Comparison of ENCODE assay signal across 8 mouse cellular contexts in the genomic region with DNA sequence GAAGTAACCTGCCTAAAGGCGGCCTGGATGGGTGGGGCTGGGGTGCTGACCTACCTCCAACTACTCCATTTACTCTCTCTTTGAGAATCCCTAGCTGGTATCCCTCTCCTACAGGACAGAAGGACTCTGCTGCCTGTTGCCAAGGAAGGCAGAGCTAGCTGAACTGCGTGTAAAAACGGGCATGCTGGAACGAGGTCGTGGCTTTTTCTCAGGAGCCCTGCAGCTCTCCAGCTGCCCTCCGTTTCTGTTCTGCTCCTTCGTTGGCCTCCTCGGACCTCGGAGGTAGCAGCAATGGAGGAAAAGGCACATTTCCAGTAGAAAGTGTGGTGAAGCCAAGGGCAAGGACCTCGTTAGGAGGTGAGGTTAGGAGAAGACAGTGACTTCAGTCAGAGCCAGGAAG. TPM values are rescaled to one million over a fixed set of nuclear protein-coding genes. Genes with fewer than 3 reads are reported as not detected.
DNase-seq lines count a peak whose midpoint lies in the region; ATAC-seq and TF ChIP-seq lines count a peak whose summit lies in the region.

No protein-coding gene starts in this region.

- no peaks in the 10 kb centered on the region for H3K9me3 ChIP-seq in heart, embryonic 10.5 days
- no peaks in the 10 kb centered on the region for H3K9me3 ChIP-seq in midbrain, embryonic 12.5 days
- no peaks in the 10 kb centered on the region for H3K9me3 ChIP-seq in midbrain, postnatal 0 days (ENCODE audit: low read length)
- no peaks in the 10 kb centered on the region for H3K9me3 ChIP-seq in intestine, embryonic 15.5 days
- no peaks in the 10 kb centered on the region for H3K9me3 ChIP-seq in stomach, embryonic 16.5 days (replicated peaks; ENCODE audit: control insufficient read depth, low read length)

- 41% methylated on average over 10 of the region's 10 CpGs for WGBS in heart, embryonic 10.5 days
- 66% methylated on average over 10 of the region's 10 CpGs for WGBS in midbrain, embryonic 12.5 days
- WGBS in midbrain, postnatal 0 days, result 58% methylated on average over 10 of the region's 10 CpGs
- 44% methylated on average over 10 of the region's 10 CpGs for WGBS in intestine, embryonic 15.5 days
- 39% methylated on average over 10 of the region's 10 CpGs for WGBS in stomach, embryonic 16.5 days

- no peak for ATAC-seq in midbrain, embryonic 12.5 days (ENCODE audit: low FRiP score, low read depth)
- ATAC-seq in midbrain, postnatal 0 days (ENCODE audit: low FRiP score), result no peak
- ATAC-seq in intestine, embryonic 15.5 days, result no peak
- ATAC-seq in stomach, embryonic 16.5 days (ENCODE audit: insufficient read depth, low FRiP score), result no peak

- peaks cover 53% of the 10 kb centered on the region for H3K36me3 ChIP-seq in heart, embryonic 10.5 days
- peaks cover 64% of the 10 kb centered on the region for H3K36me3 ChIP-seq in midbrain, embryonic 12.5 days
- H3K36me3 ChIP-seq in midbrain, postnatal 0 days (ENCODE audit: insufficient read depth, low read length), result peaks cover 47% of the 10 kb centered on the region
- peaks cover 43% of the 10 kb centered on the region for H3K36me3 ChIP-seq in intestine, embryonic 15.5 days
- peaks cover 31% of the 10 kb centered on the region for H3K36me3 ChIP-seq in stomach, embryonic 16.5 days (ENCODE audit: control insufficient read depth, insufficient read depth, low read length)

- H3K27me3 ChIP-seq in heart, embryonic 10.5 days (ENCODE audit: insufficient read depth, poor library complexity, severe bottlenecking), result no peaks in the 10 kb centered on the region
- H3K27me3 ChIP-seq in midbrain, embryonic 12.5 days, result no peaks in the 10 kb centered on the region
- no peaks in the 10 kb centered on the region for H3K27me3 ChIP-seq in midbrain, postnatal 0 days (ENCODE audit: insufficient read depth, low read length)
- H3K27me3 ChIP-seq in intestine, embryonic 15.5 days (replicated peaks), result no peaks in the 10 kb centered on the region
- no peaks in the 10 kb centered on the region for H3K27me3 ChIP-seq in stomach, embryonic 16.5 days (ENCODE audit: control insufficient read depth, insufficient read depth, low read length)

- H3K9ac ChIP-seq in midbrain, embryonic 12.5 days (replicated peaks), result no peak overlapping the region
- no peak overlapping the region for H3K9ac ChIP-seq in midbrain, postnatal 0 days (replicated peaks; ENCODE audit: low read length, poor library complexity, severe bottlenecking)
- H3K9ac ChIP-seq in intestine, embryonic 15.5 days, result 0 out of 2 replicates have a peak overlapping the region, but pooled peaks have one; percentile 8
- H3K9ac ChIP-seq in stomach, embryonic 16.5 days (ENCODE audit: low read length), result peak overlapping the region; percentile 52

- TF ChIP-seq CTCF in midbrain, postnatal 0 days (IDR thresholded peaks at IDR 0.05), result no peak

- peak overlapping the region; percentile 46 for H3K4me3 ChIP-seq in heart, embryonic 10.5 days
- H3K4me3 ChIP-seq in midbrain, embryonic 12.5 days, result no peak overlapping the region
- H3K4me3 ChIP-seq in midbrain, postnatal 0 days (ENCODE audit: low read depth, low read length), result no peak overlapping the region
- H3K4me3 ChIP-seq in intestine, embryonic 15.5 days (replicated peaks), result 0 out of 2 replicates have a peak overlapping the region, but pooled peaks have one; percentile 16
- peak overlapping the region; percentile 16 for H3K4me3 ChIP-seq in stomach, embryonic 16.5 days (replicated peaks; ENCODE audit: low read length)

- H3K4me1 ChIP-seq in heart, embryonic 10.5 days, result peaks cover 61% of the 10 kb centered on the region
- H3K4me1 ChIP-seq in midbrain, embryonic 12.5 days, result peaks cover 45% of the 10 kb centered on the region
- peaks cover 11% of the 10 kb centered on the region for H3K4me1 ChIP-seq in midbrain, postnatal 0 days (ENCODE audit: insufficient read depth, low read length)
- H3K4me1 ChIP-seq in intestine, embryonic 15.5 days (replicated peaks), result peaks cover 44% of the 10 kb centered on the region
- H3K4me1 ChIP-seq in stomach, embryonic 16.5 days (ENCODE audit: control insufficient read depth, insufficient read depth, low read length), result peaks cover 40% of the 10 kb centered on the region

- H3K4me2 ChIP-seq in midbrain, embryonic 12.5 days (replicated peaks), result 0 out of 2 replicates have a peak overlapping the region, but pooled peaks have one; percentile 19
- no peak overlapping the region for H3K4me2 ChIP-seq in midbrain, postnatal 0 days (ENCODE audit: low read depth, low read length, poor library complexity, severe bottlenecking)
- peak overlapping the region; percentile 46 for H3K4me2 ChIP-seq in intestine, embryonic 15.5 days (replicated peaks)
- H3K4me2 ChIP-seq in stomach, embryonic 16.5 days (ENCODE audit: low read depth, low read length), result peak overlapping the region; percentile 34

- H3K27ac ChIP-seq in heart, embryonic 10.5 days, result peak overlapping the region; percentile 88
- peak overlapping the region; percentile 65 for H3K27ac ChIP-seq in midbrain, embryonic 12.5 days (replicated peaks)
- H3K27ac ChIP-seq in midbrain, postnatal 0 days (ENCODE audit: low read depth, low read length), result no peak overlapping the region
- peak overlapping the region; percentile 74 for H3K27ac ChIP-seq in intestine, embryonic 15.5 days
- peak overlapping the region; percentile 90 for H3K27ac ChIP-seq in stomach, embryonic 16.5 days (ENCODE audit: low read length)

- DNase-seq in heart, embryonic 10.5 days (ENCODE audit: low spot score), result no peak
- no peak for DNase-seq in heart, adult 8-10 months (ENCODE audit: low spot score)
- DNase-seq in midbrain, postnatal 0 days (ENCODE audit: low spot score), result no peak
- no peak for DNase-seq in gastrocnemius, adult 18-20 months (ENCODE audit: low spot score)
- DNase-seq in left cerebral cortex, adult 8-10 months (ENCODE audit: low spot score in 2 of 2), result no peak

RNA-seq across cellular contexts. Expression of gene Plxnb2, which starts 11.7 kb away (rescaled TPM):
- polyA plus RNA-seq in heart, embryonic 10.5 days (2016; fragmentation: Nextera tagmentation; extraction: Ambion mirVana), result 106 and 117 TPM in 2 replicates
- 100 to 1,000 TPM in 2 of 4 experiments, 10 to 100 TPM in 2; 92.5 to 104 (median 99.6) TPM for total RNA-seq in heart, adult 8-10 months (2022)
- 164 and 170 TPM in 2 replicates for polyA plus RNA-seq in midbrain, embryonic 12.5 days (2016; fragmentation: Nextera tagmentation; extraction: Ambion mirVana)
- total RNA-seq in midbrain, postnatal 0 days (2014; rRNA removed), result 153 and 199 TPM in 2 replicates
- polyA plus RNA-seq in midbrain, postnatal 0 days (2015; fragmentation: Nextera tagmentation; extraction: Ambion mirVana), result 46.8 and 50.4 TPM in 2 replicates
- 107 and 118 TPM in 2 replicates for polyA plus RNA-seq in intestine, embryonic 15.5 days (2015; fragmentation: Nextera tagmentation; extraction: Ambion mirVana)
- 153 and 178 TPM in 2 replicates for polyA plus RNA-seq in stomach, embryonic 16.5 days (2015; fragmentation: Nextera tagmentation; extraction: Ambion mirVana)
- 1 to 10 TPM; 4.0 to 8.2 TPM for total RNA-seq in gastrocnemius, adult 18-20 months (2021)
- 10 to 100 TPM; 42.6 to 60.9 (median 54.8) TPM for total RNA-seq in left cerebral cortex, adult 8-10 months (2022)

RNA-seq across cellular contexts. Expression of gene Mapk11, which starts 19.5 kb away (rescaled TPM):
- 4.2 and 4.8 TPM in 2 replicates for polyA plus RNA-seq in heart, embryonic 10.5 days (2016; fragmentation: Nextera tagmentation; extraction: Ambion mirVana)
- 1 to 10 TPM; 1.1 to 2.8 (median 2.7) TPM for total RNA-seq in heart, adult 8-10 months (2022)
- polyA plus RNA-seq in midbrain, embryonic 12.5 days (2016; fragmentation: Nextera tagmentation; extraction: Ambion mirVana), result 45.7 and 50.2 TPM in 2 replicates
- total RNA-seq in midbrain, postnatal 0 days (2014; rRNA removed), result 26.9 and 34.8 TPM in 2 replicates
- polyA plus RNA-seq in midbrain, postnatal 0 days (2015; fragmentation: Nextera tagmentation; extraction: Ambion mirVana), result 18.9 and 19.3 TPM in 2 replicates
- 5.8 and 6.0 TPM in 2 replicates for polyA plus RNA-seq in intestine, embryonic 15.5 days (2015; fragmentation: Nextera tagmentation; extraction: Ambion mirVana)
- polyA plus RNA-seq in stomach, embryonic 16.5 days (2015; fragmentation: Nextera tagmentation; extraction: Ambion mirVana), result 5.1 and 6.0 TPM in 2 replicates
- total RNA-seq in gastrocnemius, adult 18-20 months (2021), result 1 to 10 TPM in 1 of 2 experiments, under 1 TPM in 1; 0.89 to 1.9 TPM
- 10 to 100 TPM; 35.8 to 40.9 (median 39.4) TPM for total RNA-seq in left cerebral cortex, adult 8-10 months (2022)

RNA-seq across cellular contexts. Expression of gene Dennd6b, which starts 27.4 kb away (rescaled TPM):
- polyA plus RNA-seq in heart, embryonic 10.5 days (2016; fragmentation: Nextera tagmentation; extraction: Ambion mirVana), result 23.1 and 23.5 TPM in 2 replicates
- 10 to 100 TPM in 2 of 4 experiments, 1 to 10 TPM in 2; 8.8 to 12.9 (median 11.0) TPM for total RNA-seq in heart, adult 8-10 months (2022)
- 53.3 and 58.6 TPM in 2 replicates for polyA plus RNA-seq in midbrain, embryonic 12.5 days (2016; fragmentation: Nextera tagmentation; extraction: Ambion mirVana)
- 98.8 and 115 TPM in 2 replicates for total RNA-seq in midbrain, postnatal 0 days (2014; rRNA removed)
- polyA plus RNA-seq in midbrain, postnatal 0 days (2015; fragmentation: Nextera tagmentation; extraction: Ambion mirVana), result 88.2 and 88.3 TPM in 2 replicates
- 12.1 and 13.1 TPM in 2 replicates for polyA plus RNA-seq in intestine, embryonic 15.5 days (2015; fragmentation: Nextera tagmentation; extraction: Ambion mirVana)
- 13.4 and 15.0 TPM in 2 replicates for polyA plus RNA-seq in stomach, embryonic 16.5 days (2015; fragmentation: Nextera tagmentation; extraction: Ambion mirVana)
- 1 to 10 TPM; 8.8 to 9.6 TPM for total RNA-seq in gastrocnemius, adult 18-20 months (2021)
- 10 to 100 TPM; 46.2 to 59.3 (median 50.7) TPM for total RNA-seq in left cerebral cortex, adult 8-10 months (2022)

RNA-seq across cellular contexts. Expression of gene Mapk12, which starts 28.4 kb away (rescaled TPM):
- 25.4 and 26.4 TPM in 2 replicates for polyA plus RNA-seq in heart, embryonic 10.5 days (2016; fragmentation: Nextera tagmentation; extraction: Ambion mirVana)
- total RNA-seq in heart, adult 8-10 months (2022), result 10 to 100 TPM; 21.1 to 31.4 (median 28.0) TPM
- 14.5 and 20.1 TPM in 2 replicates for polyA plus RNA-seq in midbrain, embryonic 12.5 days (2016; fragmentation: Nextera tagmentation; extraction: Ambion mirVana)
- total RNA-seq in midbrain, postnatal 0 days (2014; rRNA removed), result 1.5 and 4.7 TPM in 2 replicates
- polyA plus RNA-seq in midbrain, postnatal 0 days (2015; fragmentation: Nextera tagmentation; extraction: Ambion mirVana), result 2.0 and 3.2 TPM in 2 replicates
- polyA plus RNA-seq in intestine, embryonic 15.5 days (2015; fragmentation: Nextera tagmentation; extraction: Ambion mirVana), result 3.6 and 4.2 TPM in 2 replicates
- 3.6 and 6.0 TPM in 2 replicates for polyA plus RNA-seq in stomach, embryonic 16.5 days (2015; fragmentation: Nextera tagmentation; extraction: Ambion mirVana)
- 100 to 1,000 TPM; 142 to 145 TPM for total RNA-seq in gastrocnemius, adult 18-20 months (2021)
- 10 to 100 TPM in 2 of 4 experiments, 1 to 10 TPM in 2; 9.5 to 10.6 (median 10.1) TPM for total RNA-seq in left cerebral cortex, adult 8-10 months (2022)

RNA-seq across cellular contexts. Expression of gene Hdac10, which starts 40.4 kb away (rescaled TPM):
- polyA plus RNA-seq in heart, embryonic 10.5 days (2016; fragmentation: Nextera tagmentation; extraction: Ambion mirVana), result 18.5 and 19.0 TPM in 2 replicates
- 1 to 10 TPM; 5.8 to 9.5 (median 6.9) TPM for total RNA-seq in heart, adult 8-10 months (2022)
- 20.3 and 25.1 TPM in 2 replicates for polyA plus RNA-seq in midbrain, embryonic 12.5 days (2016; fragmentation: Nextera tagmentation; extraction: Ambion mirVana)
- 24.4 and 26.4 TPM in 2 replicates for total RNA-seq in midbrain, postnatal 0 days (2014; rRNA removed)
- 24.5 and 25.6 TPM in 2 replicates for polyA plus RNA-seq in midbrain, postnatal 0 days (2015; fragmentation: Nextera tagmentation; extraction: Ambion mirVana)
- 20.3 and 20.8 TPM in 2 replicates for polyA plus RNA-seq in intestine, embryonic 15.5 days (2015; fragmentation: Nextera tagmentation; extraction: Ambion mirVana)
- 23.7 and 26.0 TPM in 2 replicates for polyA plus RNA-seq in stomach, embryonic 16.5 days (2015; fragmentation: Nextera tagmentation; extraction: Ambion mirVana)
- 1 to 10 TPM; 5.7 to 5.9 TPM for total RNA-seq in gastrocnemius, adult 18-20 months (2021)
- total RNA-seq in left cerebral cortex, adult 8-10 months (2022), result 10 to 100 TPM; 12.5 to 17.1 (median 14.2) TPM

Comparison
In these comparisons a context has a peak if more than half of its experiments do, and no peak if none do; other contexts are left out.
1. H3K4me3 ChIP-seq: peak in heart, embryonic 10.5 days (single experiment), intestine, embryonic 15.5 days (single experiment) and stomach, embryonic 16.5 days (single experiment); none in midbrain, embryonic 12.5 days (single experiment) and midbrain, postnatal 0 days (single experiment).
2. H3K9ac ChIP-seq: peak in intestine, embryonic 15.5 days (single experiment) and stomach, embryonic 16.5 days (single experiment); none in midbrain, embryonic 12.5 days (single experiment) and midbrain, postnatal 0 days (single experiment).